Mouse (Mus musculus) stomach, postnatal 0 days (tissue): ENCODE results near the gene Ddx49.

ENCODE experiments used
- CTCF ChIP-seq: IDR thresholded peaks from 2 replicates; pipeline ENCODE4 v1.5.1; 2016; ENCODE audit warnings: antibody characterized with exemption, low read depth, mild to moderate bottlenecking, moderate library complexity
- EP300 ChIP-seq: optimal IDR thresholded peaks from 2 replicates; pipeline ENCODE3; 2016; ENCODE audit warnings: antibody characterized with exemption

DNA sequence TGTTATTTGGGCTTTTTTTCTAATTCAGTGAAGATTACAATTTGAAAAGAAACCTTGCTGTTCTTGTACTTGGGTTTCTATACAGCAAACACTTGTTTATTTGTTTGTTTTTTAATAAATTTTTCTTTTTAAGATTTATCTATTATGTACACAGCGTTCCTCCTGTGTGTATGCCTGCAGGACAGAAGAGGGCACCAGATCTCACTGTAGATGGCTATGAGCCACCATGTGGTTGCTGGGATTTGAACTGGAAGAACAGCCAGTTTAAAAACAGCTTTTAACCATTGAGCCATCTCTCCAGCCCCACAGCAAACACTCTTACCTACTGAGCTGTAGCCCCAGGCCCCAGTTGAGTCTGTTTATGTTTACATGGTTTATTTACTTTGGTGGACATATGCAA lies 47.7 kb downstream of the Ddx49 start:
- peak; percentile 50 for TF ChIP-seq CTCF
- no peak for TF ChIP-seq EP300
